Mouse (Mus musculus) forebrain, embryonic 10.5 days (tissue): ENCODE results near the gene Gpr137. TPM values are rescaled to one million over a fixed set of nuclear protein-coding genes. Genes with fewer than 3 reads are reported as not detected.
A peak's percentile ranks its signal among the peaks of the same experiment; 100 is the strongest.

Experiments
- DNase-seq: peaks from one replicate; pipeline ENCODE4 v3.0.0-alpha.2; 2017; ENCODE audit warnings: low spot score; ENCODE audit errors: extremely low spot score
- H3K27ac ChIP-seq: fragments of 300-500 bp; sonication (generic); 2 replicates; pipeline ENCODE4 v1.5.1; 2016; ENCODE audit warnings: mild to moderate bottlenecking
- H3K27me3 ChIP-seq: fragments of 300-500 bp; sonication (generic); 2 replicates; pipeline ENCODE4 v1.6.1; 2016; ENCODE audit warnings: mild to moderate bottlenecking; ENCODE audit not compliant: poor library complexity, severe bottlenecking
- H3K36me3 ChIP-seq: fragments of 300-500 bp; sonication (generic); replicated peaks from 2 replicates; pipeline ENCODE4 v1.6.1; 2016; ENCODE audit warnings: mild to moderate bottlenecking, moderate library complexity
- H3K4me1 ChIP-seq: fragments of 300-500 bp; sonication (generic); 2 replicates; pipeline ENCODE4 v1.6.1; 2016
- H3K4me3 ChIP-seq: fragments of 300-500 bp; sonication (generic); 2 replicates; pipeline ENCODE4 v1.5.1; 2016; ENCODE audit warnings: mild to moderate bottlenecking, moderate library complexity
- H3K9me3 ChIP-seq: fragments of 300-500 bp; sonication (generic); 2 replicates; pipeline ENCODE4 v1.6.1; 2016; ENCODE audit warnings: mild to moderate bottlenecking, moderate library complexity
- WGBS: fragments of 180-500 bp; shearing (Covaris S2); methylation state at CpG from one replicate; pipeline ENCODE4 v1.1.7; 2016; 5-methylcytosine and 5-hydroxymethylcytosine counted together
- polyA plus RNA-seq: library from polyadenylated mRNA; unstranded; fragments of >200 nt; fragmentation: Nextera tagmentation; extraction: Ambion mirVana; gene quantifications from 2 replicates; pipeline ENCODE4 v1.2.1, GENCODE M21; 2016

Gene Gpr137
- polyA plus RNA-seq, 1 experiment from 2014 or later = 22.8 TPM

GRCm38 (mm10) chr19:6969665-6970381 is 27.5 kb upstream of the Gpr137 start:
- no peaks in the 10 kb centered on the region for H3K9me3 ChIP-seq
- peaks cover 63% of the 10 kb centered on the region for H3K4me1 ChIP-seq
- H3K36me3 ChIP-seq = peaks cover 19% of the 10 kb centered on the region
- peaks cover 56% of the 10 kb centered on the region for H3K27me3 ChIP-seq
- 1% methylated on average over 54 of the region's 55 CpGs for WGBS
- peak overlapping the region; percentile 81 for H3K27ac ChIP-seq
- DNase-seq = peak; percentile 52
- H3K4me3 ChIP-seq = peak overlapping the region; percentile 65

- peak overlapping the region; percentile 65 for H3K4me3 ChIP-seq
- H3K4me1 ChIP-seq = peaks cover 63% of the 10 kb centered on the region
- WGBS = 0% methylated on average over 20 of the region's 20 CpGs
- no peaks in the 10 kb centered on the region for H3K9me3 ChIP-seq
- peaks cover 25% of the 10 kb centered on the region for H3K36me3 ChIP-seq
- no peak for DNase-seq
- H3K27me3 ChIP-seq = peaks cover 56% of the 10 kb centered on the region
- peak overlapping the region; percentile 81 for H3K27ac ChIP-seq
Measured at GRCm38 (mm10) chr19:6969291-6969664, 27.0 kb upstream of the Gpr137 start.

- Histone ChIP-seq H3K27me3 (peaks cover 56% of the 10 kb centered on the region), H3K4me1 (peaks cover 57% of the 10 kb centered on the region), H3K36me3 (peaks cover 31% of the 10 kb centered on the region), H3K9me3 (no peaks in the 10 kb centered on the region), H3K4me3 (peak overlapping the region; percentile 65), H3K27ac (peak overlapping the region; percentile 81; the same call in 1 of the 2 replicates)
- no peak for DNase-seq
- whole genome bisulfite sequencing = 14% methylated on average over 15 of the region's 15 CpGs
Measured at GRCm38 (mm10) chr19:6968491-6969271, 26.4 kb upstream of the Gpr137 start.

GRCm38 (mm10) chr19:6956461-6956860 is 14.2 kb upstream of the Gpr137 start:
- DNase-seq = no peak
- Histone ChIP-seq H3K9me3 (no peaks in the 10 kb centered on the region), H3K4me1 (peaks cover 20% of the 10 kb centered on the region), H3K27ac (no peak overlapping the region), H3K27me3 (no peaks in the 10 kb centered on the region), H3K36me3 (peaks cover 67% of the 10 kb centered on the region), H3K4me3 (no peak overlapping the region)
- 89% methylated on average over 10 of the region's 10 CpGs for WGBS

GRCm38 (mm10) chr19:6955424-6955823 is 13.1 kb upstream of the Gpr137 start:
- H3K9me3 ChIP-seq = no peaks in the 10 kb centered on the region
- peaks cover 23% of the 10 kb centered on the region for H3K4me1 ChIP-seq
- no peak overlapping the region for H3K27ac ChIP-seq
- no peak for DNase-seq
- H3K27me3 ChIP-seq = no peaks in the 10 kb centered on the region
- 86% methylated on average over 7 of the region's 7 CpGs for WGBS
- H3K36me3 ChIP-seq = peaks cover 64% of the 10 kb centered on the region
- no peak overlapping the region for H3K4me3 ChIP-seq

- H3K27ac ChIP-seq = no peak overlapping the region
- peaks cover 33% of the 10 kb centered on the region for H3K4me1 ChIP-seq
- peaks cover 50% of the 10 kb centered on the region for H3K36me3 ChIP-seq
- H3K27me3 ChIP-seq = no peaks in the 10 kb centered on the region
- peak overlapping the region; percentile 18; the same call in 1 of the 2 replicates for H3K4me3 ChIP-seq
- no peak for DNase-seq
- no peaks in the 10 kb centered on the region for H3K9me3 ChIP-seq
- 64% methylated on average over 9 of the region's 9 CpGs for WGBS
Measured at GRCm38 (mm10) chr19:6954046-6954445, 11.8 kb upstream of the Gpr137 start.

- no peaks in the 10 kb centered on the region for H3K9me3 ChIP-seq
- 19% methylated on average over 3 of the region's 3 CpGs for WGBS
- H3K27ac ChIP-seq = peak overlapping the region; percentile 97
- H3K27me3 ChIP-seq = no peaks in the 10 kb centered on the region
- peak overlapping the region; percentile 69 for H3K4me3 ChIP-seq
- H3K4me1 ChIP-seq = peaks cover 33% of the 10 kb centered on the region
- no peak for DNase-seq
- H3K36me3 ChIP-seq = peaks cover 42% of the 10 kb centered on the region
Measured at GRCm38 (mm10) chr19:6952712-6953037, 10.4 kb upstream of the Gpr137 start.

GRCm38 (mm10) chr19:6951994-6952711 is 9.9 kb upstream of the Gpr137 start:
- H3K4me1 ChIP-seq = peaks cover 33% of the 10 kb centered on the region
- H3K27me3 ChIP-seq = no peaks in the 10 kb centered on the region
- DNase-seq = peak; percentile 67
- no peaks in the 10 kb centered on the region for H3K9me3 ChIP-seq
- 3% methylated on average over 31 of the region's 31 CpGs for WGBS
- peak overlapping the region; percentile 69 for H3K4me3 ChIP-seq
- peak overlapping the region; percentile 97 for H3K27ac ChIP-seq
- H3K36me3 ChIP-seq = peaks cover 36% of the 10 kb centered on the region

- Histone ChIP-seq H3K9me3 (no peaks in the 10 kb centered on the region), H3K27me3 (no peaks in the 10 kb centered on the region), H3K4me3 (peak overlapping the region; percentile 69), H3K36me3 (peaks cover 30% of the 10 kb centered on the region), H3K4me1 (peaks cover 33% of the 10 kb centered on the region), H3K27ac (peak overlapping the region; percentile 97)
- WGBS = under 1% methylated on average over 35 of the region's 35 CpGs
- DNase-seq = peak; percentile 93
Measured at GRCm38 (mm10) chr19:6951381-6951968, 9.2 kb upstream of the Gpr137 start.

GRCm38 (mm10) chr19:6950613-6951153 is 8.4 kb upstream of the Gpr137 start:
- DNase-seq = peak; percentile 73
- Histone ChIP-seq H3K27ac (peak overlapping the region; percentile 97), H3K4me3 (peak overlapping the region; percentile 69), H3K36me3 (peaks cover 26% of the 10 kb centered on the region), H3K9me3 (no peaks in the 10 kb centered on the region), H3K27me3 (no peaks in the 10 kb centered on the region), H3K4me1 (peaks cover 33% of the 10 kb centered on the region)
- WGBS = under 1% methylated on average over 28 of the region's 28 CpGs

GRCm38 (mm10) chr19:6949951-6950350 is 7.7 kb upstream of the Gpr137 start:
- H3K27ac ChIP-seq = peak overlapping the region; percentile 97
- WGBS = 66% methylated on average over 5 of the region's 5 CpGs
- DNase-seq = no peak

GRCm38 (mm10) chr19:6949532-6949931 is 7.3 kb upstream of the Gpr137 start:
- Histone ChIP-seq H3K27me3 (no peaks in the 10 kb centered on the region), H3K4me3 (peak overlapping the region; percentile 69; the same call in 1 of the 2 replicates), H3K4me1 (peaks cover 33% of the 10 kb centered on the region), H3K36me3 (peaks cover 24% of the 10 kb centered on the region), H3K27ac (no peak overlapping the region), H3K9me3 (no peaks in the 10 kb centered on the region)
- 89% methylated on average over 5 of the region's 5 CpGs for WGBS
- no peak for DNase-seq

More at GRCm38 (mm10) chr19:6949951-6950350, 7.7 kb upstream of the Gpr137 start:
- peak overlapping the region; percentile 69 for H3K4me3 ChIP-seq
- H3K9me3 ChIP-seq = no peaks in the 10 kb centered on the region
- H3K4me1 ChIP-seq = peaks cover 33% of the 10 kb centered on the region
- no peaks in the 10 kb centered on the region for H3K27me3 ChIP-seq
- peaks cover 25% of the 10 kb centered on the region for H3K36me3 ChIP-seq
